Mouse (Mus musculus): ENCODE measurements at regions not wholly inside any gene's neighbourhood (a gene's known extent, or its start where the extent isn't known, plus 50 kb on each side); places are given as distances from the start of the nearest gene placed in this dataset.
A peak's percentile ranks its signal among the peaks of the same experiment; 100 is the strongest.

DNA sequence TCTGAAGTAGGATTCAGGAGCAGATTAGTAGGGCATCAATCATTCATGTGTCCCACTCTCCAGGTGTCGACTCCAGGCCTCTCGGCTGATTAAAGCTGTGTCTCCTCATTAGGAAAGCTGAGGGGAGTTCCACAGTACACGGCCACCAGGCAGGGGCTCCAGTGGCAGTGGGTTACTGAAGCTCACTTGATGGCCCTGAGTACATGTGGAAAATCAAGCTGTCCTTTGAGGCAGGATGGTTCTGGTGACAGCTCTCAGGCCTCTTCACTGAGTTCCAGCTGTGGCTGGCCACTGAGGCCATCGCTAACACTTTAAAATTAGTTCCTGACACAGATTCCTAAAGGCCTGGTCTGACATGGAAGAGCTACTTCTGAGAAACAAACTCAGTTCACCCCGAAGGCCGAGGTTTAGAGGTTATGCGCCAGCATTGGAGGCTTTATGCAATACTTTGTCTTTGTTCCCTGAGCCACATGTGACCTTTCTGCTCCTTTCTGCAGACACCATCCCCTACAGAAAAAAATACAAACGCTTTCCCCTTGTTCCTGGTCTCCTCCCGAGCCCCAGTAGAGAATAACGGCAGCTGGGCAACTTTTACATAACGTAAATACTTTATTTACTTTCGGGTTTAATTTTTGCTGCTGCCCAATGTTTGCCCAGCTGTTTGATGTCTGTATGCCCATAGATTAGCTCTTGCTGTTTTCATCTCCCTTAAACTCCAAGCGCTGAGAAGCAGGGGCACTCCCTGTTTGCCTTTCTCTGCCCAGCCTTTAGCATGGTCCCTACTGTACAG lies 94.8 kb upstream of the Arhgap32 start:
- Histone ChIP-seq H3K4me1 (replicated peaks; ENCODE audit: control insufficient read depth, insufficient read depth, low read length) (peaks cover 17% of the 10 kb centered on the region), H3K27me3 (replicated peaks; ENCODE audit: control insufficient read depth, insufficient read depth, low read length) (no peaks in the 10 kb centered on the region), H3K4me3 (replicated peaks; ENCODE audit: low read length) (no peak overlapping the region), H3K9me3 (ENCODE audit: control insufficient read depth, low read length) (no peaks in the 10 kb centered on the region), H3K9ac (replicated peaks; ENCODE audit: low read depth, low read length) (no peak overlapping the region), H3K4me2 (ENCODE audit: low read length) (no peak overlapping the region), H3K36me3 (ENCODE audit: control insufficient read depth, insufficient read depth) (no peaks in the 10 kb centered on the region), H3K27ac (ENCODE audit: low read length) (no peak overlapping the region)
- 37% methylated on average over 13 of the region's 13 CpGs for WGBS
- ATAC-seq = no peak

DNA sequence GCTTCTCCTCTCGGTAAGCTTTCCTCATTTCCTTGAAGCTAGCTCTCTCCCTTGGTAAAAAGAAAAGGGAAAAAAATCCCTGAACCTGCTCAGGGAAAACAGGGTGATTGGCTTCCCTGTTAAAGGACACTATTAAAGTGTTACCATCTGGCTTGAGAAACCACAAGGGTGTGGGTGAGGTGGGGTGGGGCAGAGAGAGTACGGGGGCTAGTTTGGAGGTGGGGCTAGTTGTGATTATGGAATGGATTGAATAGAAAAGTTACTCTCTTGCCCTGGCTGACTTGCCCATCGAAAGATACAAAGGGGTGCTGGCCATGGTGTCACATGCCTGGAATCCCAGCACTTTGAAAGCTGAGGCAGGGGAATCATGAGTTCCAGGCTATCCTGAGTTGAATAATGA lies 94.2 kb upstream of the Arhgap32 start:
- Histone ChIP-seq H3K27ac (ENCODE audit: low read length) (no peak overlapping the region), H3K4me3 (replicated peaks; ENCODE audit: low read length) (no peak overlapping the region), H3K4me1 (replicated peaks; ENCODE audit: control insufficient read depth, insufficient read depth, low read length) (peaks cover 17% of the 10 kb centered on the region), H3K4me2 (ENCODE audit: low read length) (no peak overlapping the region), H3K9me3 (ENCODE audit: control insufficient read depth, low read length) (no peaks in the 10 kb centered on the region), H3K27me3 (replicated peaks; ENCODE audit: control insufficient read depth, insufficient read depth, low read length) (no peaks in the 10 kb centered on the region), H3K36me3 (ENCODE audit: control insufficient read depth, insufficient read depth) (no peaks in the 10 kb centered on the region), H3K9ac (replicated peaks; ENCODE audit: low read depth, low read length) (no peak overlapping the region)
- ATAC-seq = no peak
- WGBS = 43% methylated on average over 3 of the region's 3 CpGs

DNA sequence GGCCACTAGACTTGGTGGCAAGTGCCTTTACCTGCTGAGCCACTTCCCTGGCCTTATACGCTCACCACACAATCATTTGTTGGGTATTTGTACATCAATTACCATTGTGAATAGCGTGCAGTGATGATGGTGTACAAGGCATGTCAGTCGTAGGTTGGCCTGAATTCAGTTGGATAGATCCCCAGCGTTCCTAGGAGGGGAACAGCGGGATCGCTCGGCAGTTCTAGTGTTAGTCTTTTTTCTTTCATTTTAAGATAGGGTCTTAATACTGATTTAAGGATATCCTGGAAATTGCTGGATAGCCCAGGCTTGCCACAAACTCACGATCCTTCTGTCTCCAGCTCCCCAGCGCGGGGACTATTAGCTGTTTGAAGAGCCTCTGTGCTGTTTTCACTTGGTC lies 92.9 kb upstream of the Arhgap32 start:
- Histone ChIP-seq H3K4me3 (replicated peaks; ENCODE audit: low read length) (no peak overlapping the region), H3K27me3 (replicated peaks; ENCODE audit: control insufficient read depth, insufficient read depth, low read length) (no peaks in the 10 kb centered on the region), H3K36me3 (ENCODE audit: control insufficient read depth, insufficient read depth) (no peaks in the 10 kb centered on the region), H3K4me1 (replicated peaks; ENCODE audit: control insufficient read depth, insufficient read depth, low read length) (peaks cover 9% of the 10 kb centered on the region), H3K27ac (ENCODE audit: low read length) (no peak overlapping the region), H3K9me3 (ENCODE audit: control insufficient read depth, low read length) (no peaks in the 10 kb centered on the region), H3K9ac (replicated peaks; ENCODE audit: low read depth, low read length) (no peak overlapping the region), H3K4me2 (ENCODE audit: low read length) (no peak overlapping the region)
- ATAC-seq = no peak
- 86% methylated on average over 10 of the region's 10 CpGs for WGBS

DNA sequence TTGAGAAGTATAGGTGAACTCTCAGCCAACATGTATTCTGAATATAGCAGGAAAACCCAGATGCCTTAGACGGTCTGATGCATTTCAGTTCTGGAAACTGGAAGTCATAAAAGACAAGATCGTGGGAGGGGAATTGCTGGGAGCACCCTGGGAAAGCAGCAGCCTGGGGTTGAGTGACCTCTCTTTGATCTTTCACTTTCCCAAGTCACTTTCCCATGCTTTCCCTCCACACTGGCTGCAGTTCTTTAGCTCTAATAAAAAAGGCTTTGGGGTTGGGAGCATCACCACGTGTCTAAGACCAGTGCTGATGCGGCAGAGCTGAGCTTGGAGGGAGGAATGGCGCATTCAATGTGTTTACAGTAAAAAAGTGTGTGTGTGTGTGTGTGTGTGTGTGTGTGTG lies 91.2 kb upstream of the Arhgap32 start:
- H3K4me2 ChIP-seq (ENCODE audit: low read length) = no peak overlapping the region

DNA sequence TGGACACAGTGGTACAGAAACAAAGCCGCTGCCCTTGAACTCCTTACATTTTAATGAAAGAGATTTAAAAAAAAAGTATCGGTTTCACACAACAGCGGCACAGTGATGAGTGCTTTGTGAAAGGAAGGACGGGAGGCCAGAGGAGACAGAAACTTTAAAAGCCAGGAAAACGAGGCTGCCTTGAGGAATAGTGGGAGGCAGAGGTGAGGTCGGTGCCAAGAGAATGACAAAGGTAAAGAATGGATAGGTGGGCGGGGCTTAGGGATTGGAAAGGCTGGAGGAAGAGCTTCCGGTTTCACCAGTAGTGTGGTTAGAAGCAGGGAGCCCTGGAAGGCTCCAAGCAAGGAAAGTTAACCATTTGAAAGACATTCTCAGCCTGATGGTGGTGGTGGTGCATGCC lies 88.0 kb upstream of the Arhgap32 start:
- Histone ChIP-seq H3K4me3 (replicated peaks; ENCODE audit: low read length) (no peak overlapping the region), H3K27me3 (replicated peaks; ENCODE audit: control insufficient read depth, insufficient read depth, low read length) (no peaks in the 10 kb centered on the region), H3K27ac (ENCODE audit: low read length) (no peak overlapping the region), H3K4me1 (replicated peaks; ENCODE audit: control insufficient read depth, insufficient read depth, low read length) (peaks cover 5% of the 10 kb centered on the region; the same call in 1 of the 2 replicates), H3K4me2 (ENCODE audit: low read length) (no peak overlapping the region), H3K9me3 (ENCODE audit: control insufficient read depth, low read length) (no peaks in the 10 kb centered on the region), H3K36me3 (ENCODE audit: control insufficient read depth, insufficient read depth) (no peaks in the 10 kb centered on the region), H3K9ac (replicated peaks; ENCODE audit: low read depth, low read length) (no peak overlapping the region)
- no peak for ATAC-seq
- 27% methylated on average over 8 of the region's 8 CpGs for WGBS

More for the DNA sequence above, 91.2 kb upstream of the Arhgap32 start:
- 70% methylated on average over 5 of the region's 5 CpGs for WGBS
- H3K4me3 ChIP-seq (replicated peaks; ENCODE audit: low read length) = no peak overlapping the region
- H3K27me3 ChIP-seq (replicated peaks; ENCODE audit: control insufficient read depth, insufficient read depth, low read length) = no peaks in the 10 kb centered on the region
- ATAC-seq = no peak
- no peaks in the 10 kb centered on the region for H3K36me3 ChIP-seq (ENCODE audit: control insufficient read depth, insufficient read depth)
- peaks cover 3% of the 10 kb centered on the region for H3K4me1 ChIP-seq (replicated peaks; ENCODE audit: control insufficient read depth, insufficient read depth, low read length)
- H3K9me3 ChIP-seq (ENCODE audit: control insufficient read depth, low read length) = no peaks in the 10 kb centered on the region
- no peak overlapping the region for H3K9ac ChIP-seq (replicated peaks; ENCODE audit: low read depth, low read length)
- no peak overlapping the region for H3K27ac ChIP-seq (ENCODE audit: low read length)

DNA sequence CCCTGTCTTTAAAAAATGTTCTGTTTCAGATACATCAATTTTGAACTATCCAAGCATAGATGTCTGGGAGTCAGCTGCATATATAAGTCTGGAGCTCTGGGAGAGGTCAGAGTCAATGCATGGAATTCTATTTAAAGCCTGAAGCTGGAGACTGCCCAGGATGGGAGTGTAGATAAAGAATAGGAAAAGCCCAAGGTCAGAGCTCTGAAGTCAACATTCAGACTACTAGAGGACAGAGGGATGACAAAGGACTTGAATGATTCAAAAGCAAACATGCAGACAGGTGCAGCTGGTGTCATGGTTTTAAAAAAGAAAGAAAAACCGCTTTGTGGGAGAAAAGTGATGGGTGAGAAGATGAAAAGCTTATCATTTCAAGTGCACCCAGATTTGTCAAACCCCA lies 86.9 kb upstream of the Arhgap32 start:
- peaks cover 13% of the 10 kb centered on the region for H3K4me1 ChIP-seq (replicated peaks; ENCODE audit: control insufficient read depth, insufficient read depth, low read length)
- WGBS = 79% methylated on average over 1 of the region's 1 CpGs
- H3K27ac ChIP-seq (ENCODE audit: low read length) = no peak overlapping the region
- H3K27me3 ChIP-seq (replicated peaks; ENCODE audit: control insufficient read depth, insufficient read depth, low read length) = no peaks in the 10 kb centered on the region
- no peak overlapping the region for H3K9ac ChIP-seq (replicated peaks; ENCODE audit: low read depth, low read length)
- H3K4me3 ChIP-seq (replicated peaks; ENCODE audit: low read length) = no peak overlapping the region
- H3K9me3 ChIP-seq (ENCODE audit: control insufficient read depth, low read length) = no peaks in the 10 kb centered on the region
- H3K36me3 ChIP-seq (ENCODE audit: control insufficient read depth, insufficient read depth) = no peaks in the 10 kb centered on the region
- H3K4me2 ChIP-seq (ENCODE audit: low read length) = no peak overlapping the region
- ATAC-seq = no peak

DNA sequence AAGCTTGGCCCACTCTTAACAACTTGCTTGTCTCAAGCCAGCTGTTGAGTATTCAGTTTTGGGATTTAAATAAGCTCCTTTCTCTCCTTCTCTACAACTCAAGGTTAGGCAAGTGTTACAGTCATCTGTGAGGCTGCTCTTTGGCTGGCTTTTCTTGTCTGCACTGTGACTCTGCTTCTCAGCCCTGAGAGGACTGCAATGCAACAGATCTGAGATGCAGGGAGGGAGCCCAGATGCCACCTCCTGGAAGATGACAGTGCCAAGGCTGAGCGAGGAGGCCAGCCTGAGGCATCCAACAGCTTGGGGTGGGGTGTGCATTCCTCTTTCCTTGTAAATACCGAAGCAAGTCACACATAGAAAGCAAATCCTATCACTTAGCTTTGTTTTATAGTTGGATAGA lies 86.2 kb upstream of the Arhgap32 start:
- ATAC-seq = no peak
- 58% methylated on average over 2 of the region's 2 CpGs for WGBS

DNA sequence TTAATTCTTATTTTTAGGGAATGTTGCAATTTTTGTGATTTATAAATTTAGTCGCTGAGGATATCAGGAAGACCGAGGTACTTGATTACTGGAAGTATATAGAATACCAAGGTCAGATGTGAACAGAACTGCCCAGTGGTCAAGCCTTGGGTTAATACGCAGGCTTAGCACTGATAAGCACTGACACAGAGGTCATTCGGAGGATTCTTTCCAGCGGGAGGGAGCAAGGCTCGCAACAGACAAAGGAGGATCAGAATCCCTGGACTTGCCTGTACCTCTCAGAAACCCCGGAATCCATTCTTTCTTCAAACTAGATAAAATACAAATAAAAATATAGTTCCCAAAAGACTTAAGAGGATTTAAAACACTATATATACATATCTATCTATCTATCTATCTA lies 85.7 kb upstream of the Arhgap32 start:
- Histone ChIP-seq H3K4me3 (replicated peaks; ENCODE audit: low read length) (no peak overlapping the region), H3K27me3 (replicated peaks; ENCODE audit: control insufficient read depth, insufficient read depth, low read length) (no peaks in the 10 kb centered on the region), H3K4me1 (replicated peaks; ENCODE audit: control insufficient read depth, insufficient read depth, low read length) (peaks cover 18% of the 10 kb centered on the region), H3K4me2 (ENCODE audit: low read length) (no peak overlapping the region), H3K36me3 (ENCODE audit: control insufficient read depth, insufficient read depth) (no peaks in the 10 kb centered on the region), H3K27ac (ENCODE audit: low read length) (no peak overlapping the region), H3K9me3 (ENCODE audit: control insufficient read depth, low read length) (no peaks in the 10 kb centered on the region), H3K9ac (replicated peaks; ENCODE audit: low read depth, low read length) (no peak overlapping the region)
- WGBS = 76% methylated on average over 7 of the region's 7 CpGs
- ATAC-seq = no peak

More for the DNA sequence above, 86.2 kb upstream of the Arhgap32 start:
- Histone ChIP-seq H3K4me3 (replicated peaks; ENCODE audit: low read length) (no peak overlapping the region), H3K36me3 (ENCODE audit: control insufficient read depth, insufficient read depth) (no peaks in the 10 kb centered on the region), H3K27ac (ENCODE audit: low read length) (no peak overlapping the region), H3K9me3 (ENCODE audit: control insufficient read depth, low read length) (no peaks in the 10 kb centered on the region), H3K27me3 (replicated peaks; ENCODE audit: control insufficient read depth, insufficient read depth, low read length) (no peaks in the 10 kb centered on the region), H3K9ac (replicated peaks; ENCODE audit: low read depth, low read length) (no peak overlapping the region), H3K4me2 (ENCODE audit: low read length) (no peak overlapping the region), H3K4me1 (replicated peaks; ENCODE audit: control insufficient read depth, insufficient read depth, low read length) (peaks cover 18% of the 10 kb centered on the region)

DNA sequence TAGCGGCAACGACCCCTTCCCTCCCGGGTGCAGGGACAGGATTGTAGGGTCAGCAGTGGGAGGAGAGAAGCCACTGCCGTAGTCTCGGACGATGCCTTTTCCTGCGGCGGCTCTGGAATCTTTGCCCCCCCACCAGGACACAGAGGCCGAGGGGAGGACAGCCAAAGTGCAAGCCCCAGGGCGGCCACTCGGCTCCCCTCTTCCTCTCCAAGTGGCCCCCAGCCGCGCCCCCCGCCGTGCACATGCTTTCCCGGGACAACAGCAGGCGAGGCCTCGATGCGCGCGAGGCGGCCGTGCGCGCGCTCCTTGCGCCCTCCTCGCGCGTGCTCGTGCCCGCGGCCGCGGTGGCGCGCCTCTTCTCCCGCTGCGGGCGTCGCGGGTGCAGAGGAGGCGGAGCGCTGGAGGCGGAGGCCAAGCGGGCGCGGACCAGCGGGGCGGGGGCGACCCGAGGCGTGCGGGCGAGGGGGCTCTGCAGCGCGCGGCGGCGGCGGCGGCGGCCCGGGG lies 83.9 kb upstream of the Arhgap32 start:
- Histone ChIP-seq H3K9me3 (ENCODE audit: control insufficient read depth, low read length) (no peaks in the 10 kb centered on the region), H3K4me2 (ENCODE audit: low read length) (peak overlapping the region; percentile 87), H3K36me3 (ENCODE audit: control insufficient read depth, insufficient read depth) (no peaks in the 10 kb centered on the region), H3K27ac (ENCODE audit: low read length) (peak overlapping the region; percentile 88), H3K27me3 (replicated peaks; ENCODE audit: control insufficient read depth, insufficient read depth, low read length) (no peaks in the 10 kb centered on the region), H3K4me1 (replicated peaks; ENCODE audit: control insufficient read depth, insufficient read depth, low read length) (peaks cover 18% of the 10 kb centered on the region), H3K4me3 (replicated peaks; ENCODE audit: low read length) (peak overlapping the region; percentile 87), H3K9ac (replicated peaks; ENCODE audit: low read depth, low read length) (peak overlapping the region; percentile 94)
- peak; percentile 85 for ATAC-seq
- WGBS = under 1% methylated on average over 59 of the region's 64 CpGs
